Mouse (Mus musculus): Measurements from ENCODE around the gene Hdgfl3.
A peak's percentile ranks its signal among the peaks of the same experiment; 100 is the strongest.
"Not testable (repeated sequence)": the region's sequence is repeated elsewhere in the genome, so short reads cannot be mapped to it uniquely, and the experiment has no call there.

The Hdgfl3 gene

DNA sequence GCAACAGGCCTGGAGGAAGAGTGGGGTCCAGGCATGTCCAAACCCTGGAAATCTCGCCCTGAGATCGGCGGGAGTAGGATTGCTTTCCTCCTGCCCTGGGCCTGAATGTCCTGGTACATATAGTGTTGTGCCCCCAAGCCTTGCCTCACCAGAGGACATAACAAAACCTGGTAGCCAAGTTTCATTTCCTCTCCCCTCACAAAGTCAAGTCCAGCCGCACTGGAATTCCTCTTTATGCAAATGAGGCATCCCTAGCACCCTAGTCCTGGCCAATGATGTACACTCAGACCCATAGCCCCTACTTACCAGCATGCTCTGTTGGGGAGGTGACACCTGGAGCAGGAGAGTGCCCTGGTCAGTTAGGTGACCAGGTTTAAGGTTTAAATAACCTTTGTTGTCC is 78.1 kb downstream of the Hdgfl3 start:
- DNase-seq (ENCODE audit: low read depth, low spot score) = no peak

GRCm38 (mm10) chr7:81855694-81856093 is 78.6 kb downstream of the Hdgfl3 start, which contains the start of gene Gm10160:
Gene Gm10160 (minus strand): TSS chr7:81855794.
- DNase-seq (ENCODE audit: low read depth, low spot score) = no peak

- DNase-seq (ENCODE audit: low read depth, low spot score) = peak; percentile 53
These were observed 79.5 kb downstream of the Hdgfl3 start for GRCm38 (mm10) chr7:81854568-81855307.

- DNase-seq (ENCODE audit: low read depth, low spot score) = no peak
These were observed 82.6 kb downstream of the Hdgfl3 start for GRCm38 (mm10) chr7:81851706-81852105.

GRCm38 (mm10) chr7:81850171-81850570 is 84.1 kb downstream of the Hdgfl3 start:
- no peak for DNase-seq (ENCODE audit: low read depth, low spot score)

GRCm38 (mm10) chr7:81849633-81850032 is 84.6 kb downstream of the Hdgfl3 start:
- no peak for DNase-seq (ENCODE audit: low read depth, low spot score)

DNA sequence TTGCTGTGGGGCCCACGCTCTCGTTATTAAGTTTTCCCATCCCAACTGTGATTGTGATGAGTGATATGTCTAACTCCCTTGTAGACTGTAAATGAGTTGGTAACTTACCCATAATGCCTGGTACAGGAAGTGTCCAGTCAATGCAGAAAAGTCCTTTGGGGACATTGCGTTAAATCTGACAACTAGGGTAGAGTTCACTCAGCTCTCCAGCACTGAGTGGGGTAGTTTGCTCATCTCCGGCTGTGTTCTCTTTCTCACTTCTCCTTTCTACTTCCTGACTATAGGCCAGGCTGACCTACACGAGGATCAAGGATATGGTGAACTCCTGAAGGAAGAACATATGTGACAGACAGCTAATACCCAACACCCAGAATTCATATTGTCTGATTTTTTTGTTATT is 85.1 kb downstream of the Hdgfl3 start:
- DNase-seq (ENCODE audit: low read depth, low spot score) = no peak

DNA sequence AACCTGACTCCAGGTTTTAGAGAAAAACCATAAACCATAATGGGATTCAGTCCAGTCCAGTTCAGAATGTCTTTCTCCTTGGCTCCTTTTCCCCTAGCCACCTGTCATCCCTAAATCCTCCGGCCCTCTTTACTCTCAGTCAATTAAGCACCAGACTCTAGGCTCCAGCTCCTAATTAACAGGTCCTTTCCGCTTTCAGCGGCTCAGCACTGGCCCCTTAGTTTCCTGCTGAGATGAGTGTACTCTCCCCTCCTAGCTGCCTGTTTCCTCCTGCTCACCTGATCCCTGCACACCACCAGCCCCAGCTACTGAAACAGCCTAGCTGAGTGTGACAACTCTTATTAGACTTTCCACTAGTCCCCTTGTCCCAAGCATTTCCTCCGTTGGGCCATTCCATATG is 86.5 kb downstream of the Hdgfl3 start:
- DNase-seq (ENCODE audit: low read depth, low spot score) = no peak

DNA sequence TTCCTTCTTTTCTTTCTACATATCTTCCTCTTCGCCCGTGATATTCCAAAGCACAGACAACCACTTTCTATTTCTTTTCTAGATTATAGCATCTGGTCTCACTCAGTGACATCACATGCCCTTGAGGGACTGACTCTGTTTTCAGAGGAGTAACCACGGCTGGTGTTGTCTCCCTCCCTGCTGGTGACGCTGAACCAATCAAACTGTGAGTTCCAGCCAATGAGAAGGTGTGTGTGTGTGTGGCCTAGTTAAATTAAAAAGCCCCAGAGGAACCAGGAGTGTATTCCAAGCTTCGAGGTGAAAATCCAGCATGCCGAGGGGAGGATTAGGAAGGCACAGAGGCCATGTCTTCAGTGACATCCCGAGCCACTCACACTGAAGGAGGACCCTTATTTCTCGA is 87.3 kb downstream of the Hdgfl3 start:
- no peak for DNase-seq (ENCODE audit: low read depth, low spot score)

- no peak for DNase-seq (ENCODE audit: low read depth, low spot score)
These were observed 88.3 kb downstream of the Hdgfl3 start for GRCm38 (mm10) chr7:81846008-81846407.

GRCm38 (mm10) chr7:81845313-81845712 is 89.0 kb downstream of the Hdgfl3 start:
- DNase-seq (ENCODE audit: low read depth, low spot score) = no peak

GRCm38 (mm10) chr7:81844801-81845200 is 89.5 kb downstream of the Hdgfl3 start:
- DNase-seq (ENCODE audit: low read depth, low spot score) = no peak

DNA sequence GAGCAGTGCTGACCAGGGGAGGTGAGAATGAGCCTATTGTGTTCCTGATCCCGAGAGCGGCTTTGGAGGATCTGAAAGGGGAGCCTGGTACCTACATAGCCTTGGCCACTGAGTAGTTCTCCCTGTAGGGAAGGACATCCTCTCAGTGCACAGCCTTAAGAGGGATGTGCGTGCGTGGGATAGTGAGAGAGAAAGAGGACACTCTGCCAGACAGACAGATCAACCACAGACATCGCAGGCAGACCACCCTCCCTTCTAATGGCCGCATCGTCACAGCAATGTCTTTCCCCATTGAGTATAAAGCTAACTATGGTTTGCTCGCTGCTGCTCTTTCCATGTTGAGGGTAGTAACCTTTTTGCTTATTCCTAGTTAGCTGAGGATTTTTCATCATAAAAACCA is 90.4 kb downstream of the Hdgfl3 start:
- DNase-seq (ENCODE audit: low read depth, low spot score) = no peak

- DNase-seq (ENCODE audit: low read depth, low spot score) = no peak
These were observed 91.3 kb downstream of the Hdgfl3 start for GRCm38 (mm10) chr7:81842998-81843397.

GRCm38 (mm10) chr7:81842141-81842540 is 92.1 kb downstream of the Hdgfl3 start:
- DNase-seq (ENCODE audit: low read depth, low spot score) = no peak

DNA sequence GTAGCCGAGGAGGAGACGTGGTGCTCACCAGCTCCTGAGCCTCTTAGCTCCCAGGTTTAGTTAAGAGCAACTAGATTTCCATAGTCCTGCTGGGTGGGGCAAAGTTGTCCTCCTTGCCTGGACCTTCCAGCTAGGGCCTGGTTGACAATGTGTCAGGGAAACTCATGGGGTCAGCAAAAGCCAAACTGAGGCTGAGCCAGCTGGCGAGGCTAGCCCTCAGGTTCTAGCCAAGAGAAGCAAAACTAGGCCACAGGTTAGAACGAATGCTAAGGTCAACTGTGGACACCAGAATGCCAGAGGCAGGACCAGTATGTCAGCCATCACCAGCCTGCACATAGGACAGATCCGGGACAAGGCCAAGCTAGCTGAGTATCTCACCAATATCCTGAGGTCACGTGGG is 92.8 kb downstream of the Hdgfl3 start:
- no peak for DNase-seq (ENCODE audit: low read depth, low spot score)

GRCm38 (mm10) chr7:81840661-81841181 is 93.6 kb downstream of the Hdgfl3 start:
- DNase-seq (ENCODE audit: low read depth, low spot score) = no peak

DNA sequence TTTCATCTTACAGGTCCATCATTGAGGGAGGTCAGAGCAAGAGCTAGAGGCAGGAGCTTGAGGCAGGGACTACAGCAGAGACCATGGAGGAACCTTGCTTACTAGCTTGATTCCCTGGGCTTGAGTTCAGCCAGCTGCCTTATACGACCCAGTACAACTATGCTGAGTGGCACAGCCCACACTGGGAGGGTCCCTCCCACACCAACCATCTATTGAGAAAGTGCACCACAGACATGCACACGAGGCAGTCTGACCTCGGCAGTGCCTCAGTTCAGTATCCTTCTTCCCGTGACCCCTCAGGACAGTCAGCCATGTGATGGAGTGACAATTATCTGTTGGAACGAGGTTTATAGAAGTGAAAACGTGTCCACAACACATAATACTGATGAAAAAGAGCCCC is 94.5 kb downstream of the Hdgfl3 start:
- DNase-seq (ENCODE audit: low read depth, low spot score) = no peak

DNA sequence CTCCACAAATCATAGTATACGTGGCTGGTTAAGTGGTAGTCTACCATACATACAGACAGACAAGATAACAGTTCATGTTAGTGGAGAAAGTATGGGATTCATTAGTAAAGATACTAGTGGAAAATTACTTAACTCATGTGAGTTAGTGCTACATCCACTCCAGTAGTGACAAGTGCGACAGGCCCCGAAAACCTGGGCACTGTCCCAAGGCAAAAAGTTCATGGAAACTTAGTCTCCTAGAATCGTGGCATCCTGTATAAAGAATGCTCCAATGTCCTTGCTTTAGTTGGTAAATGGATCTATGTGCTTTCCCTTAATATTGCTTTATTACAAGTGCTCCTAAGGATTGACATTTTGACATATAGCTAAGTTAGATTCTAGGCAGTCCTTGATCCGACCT is 96.5 kb downstream of the Hdgfl3 start:
- not testable (repeated sequence) for DNase-seq (ENCODE audit: low read depth, low spot score)

DNA sequence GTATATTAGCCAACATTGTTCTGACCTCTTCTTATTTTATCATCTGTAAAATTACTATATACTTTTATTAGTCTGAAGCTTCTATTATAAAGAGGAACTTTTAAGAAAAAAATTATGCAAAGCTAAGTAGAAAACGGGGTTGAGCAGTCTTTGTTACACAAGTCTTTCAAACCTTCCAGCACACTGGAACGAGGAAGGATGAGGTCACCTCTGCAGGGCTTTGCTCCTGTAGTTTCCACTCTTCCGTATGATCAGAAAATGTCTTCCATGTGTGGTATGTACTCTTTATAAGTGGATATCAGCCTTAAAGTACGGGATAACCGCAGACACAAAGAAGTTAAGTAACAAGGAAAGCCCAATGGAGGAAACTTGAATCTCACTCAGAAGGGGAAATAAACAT is 98.8 kb downstream of the Hdgfl3 start:
- no peak for DNase-seq (ENCODE audit: low read depth, low spot score)

DNA sequence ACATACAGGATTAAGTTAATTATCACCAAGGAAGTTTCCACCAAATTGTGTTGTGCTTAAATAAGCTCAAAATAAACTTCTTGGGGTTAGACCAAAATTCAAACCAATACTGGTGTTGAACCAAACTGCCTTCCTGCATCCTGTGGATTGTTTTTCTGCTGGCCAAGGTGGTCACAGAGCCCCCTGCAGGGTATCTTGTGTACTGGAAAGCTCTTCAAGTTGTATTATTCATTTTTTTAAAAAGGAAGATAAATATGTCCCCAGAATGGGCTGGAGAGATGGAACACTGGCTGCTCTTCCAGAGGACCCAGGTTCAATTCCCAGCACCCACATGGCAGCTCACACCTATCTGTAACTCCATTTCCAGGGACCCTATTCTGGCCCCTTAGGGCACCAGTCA is 99.4 kb downstream of the Hdgfl3 start:
- peak; percentile 15 for DNase-seq (ENCODE audit: low read depth, low spot score)

Measured in CD4-positive helper T cell, adult 2 months (primary cell).